In the genomic region with DNA sequence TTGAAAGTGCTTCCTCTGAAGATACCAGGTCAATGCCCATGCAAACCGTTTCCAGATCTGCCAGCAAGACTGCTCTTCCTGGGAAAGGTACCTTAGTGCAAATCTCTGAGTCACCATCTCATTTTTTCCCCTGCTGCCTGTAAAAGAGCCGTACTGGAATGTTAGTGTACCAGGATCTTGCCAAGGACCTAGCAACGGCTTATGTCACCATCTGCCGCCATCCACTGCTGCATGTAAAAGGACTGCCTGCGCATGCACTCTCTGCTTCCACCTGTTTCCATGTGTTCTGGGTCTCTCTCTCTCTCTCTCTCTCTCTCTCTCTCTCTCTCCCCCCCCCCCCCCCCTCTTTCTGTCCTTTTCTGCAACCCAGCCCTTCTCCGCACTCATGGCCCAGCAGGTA, we compare ENCODE assay signal across 22 mouse cellular contexts. TPM values are rescaled to one million over a fixed set of nuclear protein-coding genes. Genes with fewer than 3 reads are reported as not detected.
A peak's percentile ranks its signal among the peaks of the same experiment; 100 is the strongest.
DNase-seq lines count a peak whose midpoint lies in the region; ATAC-seq and TF ChIP-seq lines count a peak whose summit lies in the region.
"Had no signal": no experiment of that assay in that cellular context is flagged by ENCODE, and none has a peak within 500 bp of the region (broad histone marks: within the 10 kb centered on the region; RNA-seq: fewer than 3 reads in every experiment).

No protein-coding gene starts in this region.

- H3K36me3 ChIP-seq in forebrain, postnatal 0 days (ENCODE audit: insufficient read depth), result peaks cover 57% of the 10 kb centered on the region
- H3K36me3 ChIP-seq in forebrain, embryonic 12.5 days (replicated peaks), result peaks cover 62% of the 10 kb centered on the region
- H3K36me3 ChIP-seq in hindbrain, postnatal 0 days (ENCODE audit: insufficient read depth, low read length), result peaks cover 31% of the 10 kb centered on the region
- peaks cover 61% of the 10 kb centered on the region for H3K36me3 ChIP-seq in hindbrain, embryonic 14.5 days (replicated peaks; ENCODE audit: control insufficient read depth, insufficient read depth)
- peaks cover 64% of the 10 kb centered on the region for H3K36me3 ChIP-seq in embryonic facial prominence, embryonic 10.5 days (replicated peaks)

- 83% methylated on average over 6 of the region's 6 CpGs for WGBS in forebrain, postnatal 0 days
- WGBS in forebrain, embryonic 12.5 days, result 87% methylated on average over 6 of the region's 6 CpGs
- WGBS in hindbrain, postnatal 0 days, result 93% methylated on average over 6 of the region's 6 CpGs
- WGBS in hindbrain, embryonic 14.5 days, result 91% methylated on average over 6 of the region's 6 CpGs
- WGBS in embryonic facial prominence, embryonic 10.5 days, result 94% methylated on average over 6 of the region's 6 CpGs

- no peak overlapping the region for H3K9ac ChIP-seq in forebrain, postnatal 0 days
- no peak overlapping the region for H3K9ac ChIP-seq in forebrain, embryonic 12.5 days
- no peak overlapping the region for H3K9ac ChIP-seq in hindbrain, postnatal 0 days (replicated peaks; ENCODE audit: low read length)
- no peak overlapping the region for H3K9ac ChIP-seq in hindbrain, embryonic 14.5 days
- H3K9ac ChIP-seq: hindbrain, embryonic 13.5 days had no signal

- no peaks in the 10 kb centered on the region for H3K27me3 ChIP-seq in forebrain, postnatal 0 days (ENCODE audit: insufficient read depth, low read length)
- H3K27me3 ChIP-seq in forebrain, embryonic 12.5 days, result no peaks in the 10 kb centered on the region
- H3K27me3 ChIP-seq in hindbrain, postnatal 0 days (ENCODE audit: insufficient read depth, low read length), result no peaks in the 10 kb centered on the region
- H3K27me3 ChIP-seq in hindbrain, embryonic 14.5 days (ENCODE audit: control insufficient read depth, insufficient read depth, low read length), result no peaks in the 10 kb centered on the region
- no peaks in the 10 kb centered on the region for H3K27me3 ChIP-seq in embryonic facial prominence, embryonic 10.5 days (replicated peaks; ENCODE audit: low read depth, poor library complexity, severe bottlenecking)
- H3K27me3 ChIP-seq: hindbrain, embryonic 13.5 days had no signal

- H3K9me3 ChIP-seq in forebrain, postnatal 0 days (ENCODE audit: low read length), result no peaks in the 10 kb centered on the region
- H3K9me3 ChIP-seq in forebrain, embryonic 12.5 days, result no peaks in the 10 kb centered on the region
- no peaks in the 10 kb centered on the region for H3K9me3 ChIP-seq in hindbrain, postnatal 0 days (ENCODE audit: low read length)
- no peaks in the 10 kb centered on the region for H3K9me3 ChIP-seq in hindbrain, embryonic 14.5 days (ENCODE audit: control insufficient read depth, low read length)
- H3K9me3 ChIP-seq in embryonic facial prominence, embryonic 10.5 days, result peaks cover 14% of the 10 kb centered on the region; the same call in 1 of the 2 replicates
- H3K9me3 ChIP-seq: hindbrain, embryonic 13.5 days had no signal

- H3K27ac ChIP-seq in forebrain, postnatal 0 days (ENCODE audit: low read depth, low read length), result no peak overlapping the region
- H3K27ac ChIP-seq in forebrain, embryonic 12.5 days, result no peak overlapping the region
- H3K27ac ChIP-seq in hindbrain, postnatal 0 days, result no peak overlapping the region
- no peak overlapping the region for H3K27ac ChIP-seq in hindbrain, embryonic 14.5 days
- no peak overlapping the region for H3K27ac ChIP-seq in embryonic facial prominence, embryonic 10.5 days (replicated peaks)
- H3K27ac ChIP-seq: hindbrain, embryonic 13.5 days had no signal

- DNase-seq in forebrain, postnatal 0 days, result peak; percentile 36
- DNase-seq in hindbrain, postnatal 0 days (ENCODE audit: low spot score), result no peak
- DNase-seq in hindbrain, embryonic 14.5 days (ENCODE audit: low spot score), result no peak
- DNase-seq in right cerebral cortex, postnatal 10 days (ENCODE audit: low spot score in 2 of 2), result peak; percentile 42 to 52
- no peak for DNase-seq in right cerebral cortex, postnatal 4 days
- peak; percentile 69 for DNase-seq in telencephalon, adult 2 months (ENCODE audit: low read depth, low spot score)
- no peak for DNase-seq in embryonic facial prominence, embryonic 10.5 days (ENCODE audit: low spot score)
- DNase-seq: adrenal gland, postnatal 10 days; B cell, adult 2 months; cerebellum, adult 9-11 months; gastrocnemius, postnatal 14 days; heart, postnatal 14 days had no signal

- H3K4me1 ChIP-seq in forebrain, postnatal 0 days (ENCODE audit: insufficient read depth), result no peaks in the 10 kb centered on the region
- H3K4me1 ChIP-seq in forebrain, embryonic 12.5 days, result no peaks in the 10 kb centered on the region
- no peaks in the 10 kb centered on the region for H3K4me1 ChIP-seq in hindbrain, postnatal 0 days (ENCODE audit: insufficient read depth, low read length)
- no peaks in the 10 kb centered on the region for H3K4me1 ChIP-seq in hindbrain, embryonic 14.5 days (replicated peaks; ENCODE audit: control insufficient read depth, insufficient read depth, low read length)
- H3K4me1 ChIP-seq in embryonic facial prominence, embryonic 10.5 days, result no peaks in the 10 kb centered on the region
- H3K4me1 ChIP-seq: hindbrain, embryonic 13.5 days had no signal

- TF ChIP-seq CTCF in forebrain, postnatal 0 days (IDR thresholded peaks at IDR 0.05; ENCODE audit: low read depth), result no peak
- TF ChIP-seq CTCF in hindbrain, postnatal 0 days (IDR thresholded peaks at IDR 0.05; ENCODE audit: low read depth), result no peak

- peak; percentile 61 for ATAC-seq in forebrain, postnatal 0 days
- no peak for ATAC-seq in forebrain, embryonic 12.5 days (ENCODE audit: low FRiP score)
- 0 out of 2 replicates have a peak, but pooled peaks have one; percentile 19 for ATAC-seq in hindbrain, postnatal 0 days
- ATAC-seq in hindbrain, embryonic 14.5 days (ENCODE audit: low FRiP score), result no peak
- ATAC-seq: CD4-positive, CD25-positive, alpha-beta regulatory T cell, adult 4 months; forebrain, embryonic 14.5 days had no signal

- H3K4me3 ChIP-seq in forebrain, postnatal 0 days (ENCODE audit: low read depth, low read length), result no peak overlapping the region
- no peak overlapping the region for H3K4me3 ChIP-seq in forebrain, embryonic 12.5 days (replicated peaks)
- no peak overlapping the region for H3K4me3 ChIP-seq in hindbrain, postnatal 0 days (ENCODE audit: low read length)
- H3K4me3 ChIP-seq in hindbrain, embryonic 14.5 days (replicated peaks; ENCODE audit: low read length), result no peak overlapping the region
- no peak overlapping the region for H3K4me3 ChIP-seq in embryonic facial prominence, embryonic 10.5 days
- H3K4me3 ChIP-seq: hindbrain, embryonic 13.5 days had no signal

- no peak overlapping the region for H3K4me2 ChIP-seq in forebrain, postnatal 0 days (ENCODE audit: low read depth)
- H3K4me2 ChIP-seq in forebrain, embryonic 12.5 days, result no peak overlapping the region
- no peak overlapping the region for H3K4me2 ChIP-seq in hindbrain, postnatal 0 days (ENCODE audit: low read depth, low read length)
- H3K4me2 ChIP-seq in hindbrain, embryonic 14.5 days (replicated peaks), result no peak overlapping the region
- H3K4me2 ChIP-seq: hindbrain, embryonic 13.5 days had no signal

RNA-seq across cellular contexts. Expression of a gene that starts 12.5 kb away (rescaled TPM):
- 32.9 and 34.8 TPM in 2 replicates for total RNA-seq in forebrain, postnatal 0 days (2014; rRNA removed)
- 24.5 and 30.8 TPM in 2 replicates for polyA plus RNA-seq in forebrain, postnatal 0 days (2015; fragmentation: Nextera tagmentation; extraction: Ambion mirVana)
- 44.5 and 44.8 TPM in 2 replicates for polyA plus RNA-seq in forebrain, embryonic 12.5 days (2016; fragmentation: Nextera tagmentation; extraction: Ambion mirVana)
- 20.1 and 23.5 TPM in 2 replicates for total RNA-seq in hindbrain, postnatal 0 days (2014; rRNA removed)
- 26.1 and 31.6 TPM in 2 replicates for polyA plus RNA-seq in hindbrain, postnatal 0 days (2015; fragmentation: Nextera tagmentation; extraction: Ambion mirVana)
- polyA plus RNA-seq in hindbrain, embryonic 14.5 days (2014; fragmentation: Nextera tagmentation; extraction: Ambion mirVana), result 33.5 and 34.0 TPM in 2 replicates
- polyA plus RNA-seq in embryonic facial prominence, embryonic 10.5 days (2016; fragmentation: Nextera tagmentation; extraction: Ambion mirVana), result 46.4 and 47.7 TPM in 2 replicates

RNA-seq across cellular contexts. Expression of a gene that starts 18.3 kb away (rescaled TPM):
- total RNA-seq in forebrain, postnatal 0 days (2014; rRNA removed), result 9.7 and 13.2 TPM in 2 replicates
- 2.0 and 2.4 TPM in 2 replicates for polyA plus RNA-seq in forebrain, postnatal 0 days (2015; fragmentation: Nextera tagmentation; extraction: Ambion mirVana)
- 7.6 and 7.7 TPM in 2 replicates for polyA plus RNA-seq in forebrain, embryonic 12.5 days (2016; fragmentation: Nextera tagmentation; extraction: Ambion mirVana)
- total RNA-seq in hindbrain, postnatal 0 days (2014; rRNA removed), result 5.4 and 6.9 TPM in 2 replicates
- polyA plus RNA-seq in hindbrain, postnatal 0 days (2015; fragmentation: Nextera tagmentation; extraction: Ambion mirVana), result 2.2 and 3.1 TPM in 2 replicates
- 8.1 and 9.5 TPM in 2 replicates for polyA plus RNA-seq in hindbrain, embryonic 14.5 days (2014; fragmentation: Nextera tagmentation; extraction: Ambion mirVana)
- 8.2 and 8.6 TPM in 2 replicates for polyA plus RNA-seq in embryonic facial prominence, embryonic 10.5 days (2016; fragmentation: Nextera tagmentation; extraction: Ambion mirVana)

RNA-seq across cellular contexts. Expression of a gene that starts 28.0 kb away (rescaled TPM):
- total RNA-seq in forebrain, postnatal 0 days (2014; rRNA removed), result 15.8 and 16.9 TPM in 2 replicates
- 19.3 and 21.2 TPM in 2 replicates for polyA plus RNA-seq in forebrain, postnatal 0 days (2015; fragmentation: Nextera tagmentation; extraction: Ambion mirVana)
- polyA plus RNA-seq in forebrain, embryonic 12.5 days (2016; fragmentation: Nextera tagmentation; extraction: Ambion mirVana), result 17.8 and 19.0 TPM in 2 replicates
- 9.6 and 12.0 TPM in 2 replicates for total RNA-seq in hindbrain, postnatal 0 days (2014; rRNA removed)
- polyA plus RNA-seq in hindbrain, postnatal 0 days (2015; fragmentation: Nextera tagmentation; extraction: Ambion mirVana), result 17.3 and 21.6 TPM in 2 replicates
- 19.6 and 20.9 TPM in 2 replicates for polyA plus RNA-seq in hindbrain, embryonic 14.5 days (2014; fragmentation: Nextera tagmentation; extraction: Ambion mirVana)
- polyA plus RNA-seq in embryonic facial prominence, embryonic 10.5 days (2016; fragmentation: Nextera tagmentation; extraction: Ambion mirVana), result 13.8 and 13.9 TPM in 2 replicates

RNA-seq across cellular contexts. Expression of a gene that starts 33.9 kb away (rescaled TPM):
- total RNA-seq in forebrain, postnatal 0 days (2014; rRNA removed), result 9.1 and 13.0 TPM in 2 replicates
- 1.9 and 3.1 TPM in 2 replicates for polyA plus RNA-seq in forebrain, postnatal 0 days (2015; fragmentation: Nextera tagmentation; extraction: Ambion mirVana)
- polyA plus RNA-seq in forebrain, embryonic 12.5 days (2016; fragmentation: Nextera tagmentation; extraction: Ambion mirVana), result 3.2 and 3.6 TPM in 2 replicates
- 7.5 and 9.1 TPM in 2 replicates for total RNA-seq in hindbrain, postnatal 0 days (2014; rRNA removed)
- polyA plus RNA-seq in hindbrain, postnatal 0 days (2015; fragmentation: Nextera tagmentation; extraction: Ambion mirVana), result 3.0 and 3.7 TPM in 2 replicates
- polyA plus RNA-seq in hindbrain, embryonic 14.5 days (2014; fragmentation: Nextera tagmentation; extraction: Ambion mirVana), result 7.1 TPM in 2 replicates
- 2.4 and 3.1 TPM in 2 replicates for polyA plus RNA-seq in embryonic facial prominence, embryonic 10.5 days (2016; fragmentation: Nextera tagmentation; extraction: Ambion mirVana)
- polyA plus RNA-seq: G1E had no signal

RNA-seq across cellular contexts. Expression of a gene that starts 45.2 kb away (rescaled TPM):
- not detected in 2 replicates for total RNA-seq in forebrain, postnatal 0 days (2014; rRNA removed)
- not detected in 2 replicates for polyA plus RNA-seq in forebrain, postnatal 0 days (2015; fragmentation: Nextera tagmentation; extraction: Ambion mirVana)
- polyA plus RNA-seq in forebrain, embryonic 12.5 days (2016; fragmentation: Nextera tagmentation; extraction: Ambion mirVana), result not detected in 2 replicates
- not detected in 2 replicates for total RNA-seq in hindbrain, postnatal 0 days (2014; rRNA removed)
- 0.46 TPM in 1 of 2 replicates, not detected in the other for polyA plus RNA-seq in hindbrain, postnatal 0 days (2015; fragmentation: Nextera tagmentation; extraction: Ambion mirVana)
- 0.31 TPM in 1 of 2 replicates, not detected in the other for polyA plus RNA-seq in hindbrain, embryonic 14.5 days (2014; fragmentation: Nextera tagmentation; extraction: Ambion mirVana)
- 0.17 TPM in 1 of 2 replicates, not detected in the other for polyA plus RNA-seq in embryonic facial prominence, embryonic 10.5 days (2016; fragmentation: Nextera tagmentation; extraction: Ambion mirVana)
- total RNA-seq: G1E; gastrocnemius, adult 18-20 months; gastrocnemius, postnatal 14 days; heart, postnatal 14 days; hematopoietic stem cell, adult 5-6 weeks had no signal
- polyA plus RNA-seq: CD4-positive, CD25-positive, alpha-beta regulatory T cell, adult 4 months; embryonic facial prominence, embryonic 14.5 days; frontal cortex, adult 2 months; G1E; heart, embryonic 14.5 days had no signal

Comparison
In these comparisons a context has a peak if more than half of its experiments do, and no peak if none do; other contexts are left out.
1. ATAC-seq: peak in forebrain, postnatal 0 days (single experiment) and hindbrain, postnatal 0 days (single experiment); none in forebrain, embryonic 12.5 days (single experiment) and hindbrain, embryonic 14.5 days (single experiment).
2. DNase-seq: peak in forebrain, postnatal 0 days (single experiment), right cerebral cortex, postnatal 10 days (2 of 2) and telencephalon, adult 2 months (single experiment); none in hindbrain, postnatal 0 days (single experiment), hindbrain, embryonic 14.5 days (single experiment), right cerebral cortex, postnatal 4 days (single experiment) and embryonic facial prominence, embryonic 10.5 days (single experiment).